Mouse (Mus musculus): ENCODE measurements around the gene Efna5. TPM values are rescaled to one million over a fixed set of nuclear protein-coding genes. Genes with fewer than 3 reads are reported as not detected.
A peak's percentile ranks its signal among the peaks of the same experiment; 100 is the strongest.

Gene Efna5
- polyA plus RNA-seq, 1 experiment: 2.5 TPM

GRCm38 (mm10) chr17:62788783-62789182 is 92.3 kb downstream of the Efna5 start:
- Histone ChIP-seq H3K27ac (ENCODE audit: insufficient read depth, low read depth, low read length) (no peak overlapping the region; the same call in 1 of the 2 replicates), H3K36me3 (ENCODE audit: control insufficient read depth, insufficient read depth, low read length) (no peaks in the 10 kb centered on the region), H3K4me3 (ENCODE audit: insufficient read depth, low read depth, low read length) (no peak overlapping the region), H3K4me1 (ENCODE audit: control insufficient read depth, insufficient read depth, low read length) (peaks cover 3% of the 10 kb centered on the region; the same call in 1 of the 2 replicates), H3K27me3 (replicated peaks; ENCODE audit: control insufficient read depth, insufficient read depth, low read length) (no peaks in the 10 kb centered on the region; the same call in 1 of the 2 replicates)
- DNase-seq: peak; percentile 24
- WGBS: 68% methylated on average over 6 of the region's 6 CpGs
- TF ChIP-seq POLR2A (IDR thresholded peaks at IDR 0.05; ENCODE audit: low read depth, low read length) (no peak), CTCF (conservative IDR thresholded peaks at IDR 0.05; ENCODE audit: insufficient read depth, insufficient read length, low read depth, low read length) (no peak)

- H3K4me1 ChIP-seq (ENCODE audit: control insufficient read depth, insufficient read depth, low read length): peaks cover 3% of the 10 kb centered on the region; the same call in 1 of the 2 replicates
- no peak overlapping the region for H3K27ac ChIP-seq (ENCODE audit: insufficient read depth, low read depth, low read length)
- no peaks in the 10 kb centered on the region for H3K36me3 ChIP-seq (ENCODE audit: control insufficient read depth, insufficient read depth, low read length)
- no peaks in the 10 kb centered on the region; the same call in 1 of the 2 replicates for H3K27me3 ChIP-seq (replicated peaks; ENCODE audit: control insufficient read depth, insufficient read depth, low read length)
- WGBS: 55% methylated on average over 3 of the region's 3 CpGs
- no peak for DNase-seq
- TF ChIP-seq CTCF (conservative IDR thresholded peaks at IDR 0.05; ENCODE audit: insufficient read depth, insufficient read length, low read depth, low read length) (no peak), POLR2A (IDR thresholded peaks at IDR 0.05; ENCODE audit: low read depth, low read length) (no peak)
- H3K4me3 ChIP-seq (ENCODE audit: insufficient read depth, low read depth, low read length): no peak overlapping the region
Observed at GRCm38 (mm10) chr17:62787855-62788254, 93.3 kb downstream of the Efna5 start.

GRCm38 (mm10) chr17:62786602-62786907 is 94.6 kb downstream of the Efna5 start:
- no peak overlapping the region for H3K27ac ChIP-seq (ENCODE audit: insufficient read depth, low read depth, low read length)
- no peaks in the 10 kb centered on the region; the same call in 1 of the 2 replicates for H3K27me3 ChIP-seq (replicated peaks; ENCODE audit: control insufficient read depth, insufficient read depth, low read length)
- no peak for TF ChIP-seq POLR2A (IDR thresholded peaks at IDR 0.05; ENCODE audit: low read depth, low read length)
- TF ChIP-seq CTCF (conservative IDR thresholded peaks at IDR 0.05; ENCODE audit: insufficient read depth, insufficient read length, low read depth, low read length): no peak
- peaks cover 3% of the 10 kb centered on the region; the same call in 1 of the 2 replicates for H3K4me1 ChIP-seq (ENCODE audit: control insufficient read depth, insufficient read depth, low read length)
- no peaks in the 10 kb centered on the region for H3K36me3 ChIP-seq (ENCODE audit: control insufficient read depth, insufficient read depth, low read length)
- no peak overlapping the region for H3K4me3 ChIP-seq (ENCODE audit: insufficient read depth, low read depth, low read length)
- no peak for DNase-seq
- 68% methylated on average over 7 of the region's 7 CpGs for WGBS

DNA sequence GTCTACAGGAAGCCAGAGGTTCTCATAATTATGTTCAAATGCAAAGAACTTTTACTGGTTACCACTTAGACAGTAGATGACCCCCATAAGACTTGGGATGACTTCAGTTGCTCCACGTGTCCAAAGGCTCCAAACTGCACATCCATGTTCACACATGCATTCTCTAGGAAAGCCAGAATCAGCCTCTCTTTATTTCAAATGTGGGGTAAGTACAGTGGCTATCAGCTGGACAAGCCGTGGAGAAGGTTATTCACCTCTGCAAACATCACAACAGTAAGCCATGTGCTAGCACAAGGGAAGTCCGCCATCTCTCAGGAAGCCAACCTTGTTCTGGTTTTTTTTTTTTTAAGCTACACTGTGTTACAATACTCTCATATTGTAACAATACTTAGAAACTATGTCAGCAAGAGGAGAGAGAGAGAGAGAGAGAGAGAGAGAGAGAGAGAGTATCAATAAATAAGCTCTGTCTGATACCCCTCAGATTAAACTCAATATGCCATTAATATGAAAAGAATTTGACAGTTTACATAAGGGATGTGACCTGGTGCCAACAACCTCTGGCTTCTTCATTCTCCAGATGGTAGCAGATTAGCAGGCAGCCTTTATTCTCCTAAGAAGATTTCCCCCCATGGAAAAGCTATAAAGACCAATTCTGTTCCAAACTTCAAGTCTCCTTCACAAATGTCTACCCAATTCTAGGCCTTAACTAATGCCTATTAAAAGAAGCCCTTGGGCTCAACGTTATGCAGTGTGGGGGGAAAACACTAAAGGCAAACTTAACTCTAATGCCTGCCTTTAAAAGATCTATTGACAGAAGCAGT is 95.1 kb downstream of the Efna5 start:
- no peaks in the 10 kb centered on the region for H3K36me3 ChIP-seq (ENCODE audit: control insufficient read depth, insufficient read depth, low read length)
- no peak overlapping the region for H3K27ac ChIP-seq (ENCODE audit: insufficient read depth, low read depth, low read length)
- H3K4me3 ChIP-seq (ENCODE audit: insufficient read depth, low read depth, low read length): no peak overlapping the region
- no peak for TF ChIP-seq POLR2A (IDR thresholded peaks at IDR 0.05; ENCODE audit: low read depth, low read length)
- TF ChIP-seq CTCF (conservative IDR thresholded peaks at IDR 0.05; ENCODE audit: insufficient read depth, insufficient read length, low read depth, low read length): no peak
- peaks cover 3% of the 10 kb centered on the region; the same call in 1 of the 2 replicates for H3K4me1 ChIP-seq (ENCODE audit: control insufficient read depth, insufficient read depth, low read length)
- no peaks in the 10 kb centered on the region; the same call in 1 of the 2 replicates for H3K27me3 ChIP-seq (replicated peaks; ENCODE audit: control insufficient read depth, insufficient read depth, low read length)
- WGBS: 76% methylated on average over 4 of the region's 4 CpGs
- no peak for DNase-seq

DNA sequence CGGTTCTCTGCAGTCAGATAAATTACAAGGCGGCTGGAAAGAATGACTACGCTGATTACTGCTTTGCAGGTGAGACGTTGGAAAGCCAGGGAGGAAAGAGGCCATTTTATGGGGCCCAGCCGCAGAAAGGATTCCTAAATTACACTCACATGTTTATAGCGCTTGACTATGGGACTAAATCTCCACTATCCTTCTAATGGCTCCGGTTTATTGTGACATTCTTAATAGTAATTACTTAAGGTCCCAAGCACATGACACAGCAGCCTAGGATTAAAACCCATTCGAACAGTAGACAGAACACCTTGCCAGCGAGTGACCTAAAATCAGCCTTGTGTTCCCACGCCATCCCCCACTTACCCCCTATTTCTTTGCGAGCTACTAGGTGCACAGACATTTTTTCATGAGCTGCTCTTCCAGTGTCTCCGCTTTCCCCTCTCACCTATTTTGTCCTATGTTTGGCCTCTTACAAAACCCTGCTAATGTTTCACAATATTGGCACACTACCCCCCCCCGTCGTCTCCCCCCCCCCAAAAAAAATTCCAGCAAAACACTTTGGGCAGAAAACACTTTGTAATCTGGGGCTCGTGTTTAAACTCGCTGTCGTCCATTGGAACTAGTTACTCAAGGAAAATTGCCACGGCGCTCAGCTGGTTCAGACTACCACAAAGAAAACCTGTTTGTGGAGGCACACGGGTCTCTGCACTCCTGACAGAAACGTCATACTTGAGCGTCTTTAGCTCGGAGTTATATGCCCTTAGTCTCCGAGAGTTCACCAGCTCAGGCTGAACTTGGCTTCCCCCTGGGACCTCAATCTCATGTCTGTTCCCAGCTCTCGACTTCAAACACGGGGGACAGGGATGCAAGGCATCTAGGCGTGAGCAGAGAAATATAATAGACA is 96.6 kb downstream of the Efna5 start:
- Histone ChIP-seq H3K4me3 (ENCODE audit: insufficient read depth, low read depth, low read length) (peak overlapping the region; percentile 32), H3K27ac (ENCODE audit: insufficient read depth, low read depth, low read length) (peak overlapping the region; percentile 42; the same call in 1 of the 2 replicates), H3K27me3 (replicated peaks; ENCODE audit: control insufficient read depth, insufficient read depth, low read length) (no peaks in the 10 kb centered on the region; the same call in 1 of the 2 replicates), H3K4me1 (ENCODE audit: control insufficient read depth, insufficient read depth, low read length) (no peaks in the 10 kb centered on the region; the same call in 1 of the 2 replicates), H3K36me3 (ENCODE audit: control insufficient read depth, insufficient read depth, low read length) (no peaks in the 10 kb centered on the region)
- peak; percentile 28 for DNase-seq
- WGBS: 28% methylated on average over 27 of the region's 27 CpGs
- TF ChIP-seq POLR2A (IDR thresholded peaks at IDR 0.05; ENCODE audit: low read depth, low read length) (no peak), CTCF (conservative IDR thresholded peaks at IDR 0.05; ENCODE audit: insufficient read depth, insufficient read length, low read depth, low read length) (no peak)

GRCm38 (mm10) chr17:62783524-62784273 is 97.4 kb downstream of the Efna5 start:
- Histone ChIP-seq H3K4me3 (ENCODE audit: insufficient read depth, low read depth, low read length) (peak overlapping the region; percentile 32), H3K36me3 (ENCODE audit: control insufficient read depth, insufficient read depth, low read length) (no peaks in the 10 kb centered on the region), H3K27me3 (replicated peaks; ENCODE audit: control insufficient read depth, insufficient read depth, low read length) (no peaks in the 10 kb centered on the region; the same call in 1 of the 2 replicates), H3K4me1 (ENCODE audit: control insufficient read depth, insufficient read depth, low read length) (no peaks in the 10 kb centered on the region; the same call in 1 of the 2 replicates), H3K27ac (ENCODE audit: insufficient read depth, low read depth, low read length) (peak overlapping the region; percentile 79)
- peak; percentile 69 for TF ChIP-seq CTCF (conservative IDR thresholded peaks at IDR 0.05; ENCODE audit: insufficient read depth, insufficient read length, low read depth, low read length)
- no peak for TF ChIP-seq POLR2A (IDR thresholded peaks at IDR 0.05; ENCODE audit: low read depth, low read length)
- DNase-seq: peak; percentile 85
- 14% methylated on average over 13 of the region's 13 CpGs for WGBS
